14 mouse cellular contexts compared by ENCODE assay signal in the genomic region with DNA sequence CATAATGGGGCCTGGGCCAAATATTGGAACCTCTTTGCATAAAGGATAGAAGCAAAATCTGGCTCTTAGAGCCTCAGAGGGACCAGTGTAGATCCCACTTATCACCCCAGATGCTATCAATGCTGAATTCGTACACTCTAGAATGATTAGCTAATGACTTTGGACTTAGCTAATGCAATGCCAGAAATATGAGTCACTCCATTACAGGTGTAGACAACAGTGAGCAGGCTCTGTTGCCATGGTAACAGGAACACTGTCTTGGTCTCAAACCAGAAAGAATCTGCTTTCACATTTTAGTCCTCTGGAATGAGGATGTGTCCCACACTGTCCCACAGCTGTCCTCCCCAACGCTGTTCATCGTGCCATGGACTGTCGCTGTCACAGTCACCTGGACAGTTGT.
DNase-seq lines count a peak whose midpoint lies in the region; ATAC-seq and TF ChIP-seq lines count a peak whose summit lies in the region.
"Had no signal": no experiment of that assay in that cellular context is flagged by ENCODE, and none has a peak within 500 bp of the region (broad histone marks: within the 10 kb centered on the region; RNA-seq: fewer than 3 reads in every experiment).

No protein-coding gene starts in this region.

- no peaks in the 10 kb centered on the region for H3K9me3 ChIP-seq in hindbrain, embryonic 14.5 days (ENCODE audit: control insufficient read depth, low read length)
- H3K9me3 ChIP-seq in hindbrain, embryonic 12.5 days (replicated peaks) = no peaks in the 10 kb centered on the region
- H3K9me3 ChIP-seq in midbrain, embryonic 15.5 days = no peaks in the 10 kb centered on the region
- H3K9me3 ChIP-seq in midbrain, embryonic 13.5 days = no peaks in the 10 kb centered on the region
- H3K9me3 ChIP-seq in midbrain, postnatal 0 days (ENCODE audit: low read length) = no peaks in the 10 kb centered on the region
- H3K9me3 ChIP-seq: neural tube, embryonic 12.5 days had no signal

- 75% methylated on average over 4 of the region's 4 CpGs for WGBS in hindbrain, embryonic 14.5 days
- WGBS in hindbrain, embryonic 12.5 days = 85% methylated on average over 4 of the region's 4 CpGs
- 83% methylated on average over 4 of the region's 4 CpGs for WGBS in midbrain, embryonic 15.5 days
- WGBS in midbrain, embryonic 13.5 days = 89% methylated on average over 4 of the region's 4 CpGs
- 68% methylated on average over 4 of the region's 4 CpGs for WGBS in midbrain, postnatal 0 days

- no peak overlapping the region for H3K4me3 ChIP-seq in hindbrain, embryonic 14.5 days (replicated peaks; ENCODE audit: low read length)
- H3K4me3 ChIP-seq in hindbrain, embryonic 12.5 days = no peak overlapping the region
- H3K4me3 ChIP-seq in midbrain, embryonic 15.5 days = no peak overlapping the region
- no peak overlapping the region for H3K4me3 ChIP-seq in midbrain, embryonic 13.5 days (replicated peaks)
- no peak overlapping the region for H3K4me3 ChIP-seq in midbrain, postnatal 0 days (ENCODE audit: low read depth, low read length)
- H3K4me3 ChIP-seq: neural tube, embryonic 12.5 days had no signal

- no peak overlapping the region for H3K27ac ChIP-seq in hindbrain, embryonic 14.5 days
- no peak overlapping the region for H3K27ac ChIP-seq in hindbrain, embryonic 12.5 days
- peak overlapping the region; percentile 38; the same call in 1 of the 2 replicates for H3K27ac ChIP-seq in midbrain, embryonic 15.5 days
- no peak overlapping the region for H3K27ac ChIP-seq in midbrain, embryonic 13.5 days
- H3K27ac ChIP-seq in midbrain, postnatal 0 days (ENCODE audit: low read depth, low read length) = peak overlapping the region; percentile 59
- H3K27ac ChIP-seq: neural tube, embryonic 12.5 days had no signal

- no peak for ATAC-seq in hindbrain, embryonic 14.5 days (ENCODE audit: low FRiP score)
- ATAC-seq in hindbrain, embryonic 12.5 days (ENCODE audit: low FRiP score) = no peak
- ATAC-seq in midbrain, embryonic 15.5 days (replicated peaks) = peak; percentile 63
- ATAC-seq in midbrain, embryonic 13.5 days = no peak
- 0 out of 2 replicates have a peak, but pooled peaks have one; percentile 52 for ATAC-seq in midbrain, postnatal 0 days (ENCODE audit: low FRiP score)
- ATAC-seq: CD4-positive, CD25-positive, alpha-beta regulatory T cell, adult 4 months; liver, postnatal 0 days had no signal

- DNase-seq in hindbrain, embryonic 14.5 days (ENCODE audit: low spot score) = peak; percentile 67
- DNase-seq in brain, embryonic 18.5 days (ENCODE audit: low read depth, low spot score) = peak; percentile 32
- DNase-seq in midbrain, postnatal 0 days (ENCODE audit: low spot score) = peak; percentile 82
- no peak for DNase-seq in spleen, postnatal 14 days (ENCODE audit: low spot score in 2 of 2)
- no peak for DNase-seq in gastrocnemius, adult 18-20 months (ENCODE audit: low spot score)
- DNase-seq: kidney, postnatal 10 days; layer of hippocampus, postnatal 36 days; liver, postnatal 0 days had no signal

- no peak for TF ChIP-seq CTCF in midbrain, postnatal 0 days (IDR thresholded peaks at IDR 0.05)

- no peaks in the 10 kb centered on the region for H3K36me3 ChIP-seq in hindbrain, embryonic 14.5 days (replicated peaks; ENCODE audit: control insufficient read depth, insufficient read depth)
- no peaks in the 10 kb centered on the region for H3K36me3 ChIP-seq in hindbrain, embryonic 12.5 days
- no peaks in the 10 kb centered on the region for H3K36me3 ChIP-seq in midbrain, embryonic 15.5 days (replicated peaks)
- H3K36me3 ChIP-seq in midbrain, embryonic 13.5 days = no peaks in the 10 kb centered on the region
- no peaks in the 10 kb centered on the region for H3K36me3 ChIP-seq in midbrain, postnatal 0 days (ENCODE audit: insufficient read depth, low read length)
- H3K36me3 ChIP-seq: neural tube, embryonic 12.5 days had no signal

- H3K4me2 ChIP-seq in hindbrain, embryonic 14.5 days (replicated peaks) = no peak overlapping the region
- H3K4me2 ChIP-seq in hindbrain, embryonic 12.5 days (replicated peaks) = no peak overlapping the region
- H3K4me2 ChIP-seq in midbrain, embryonic 15.5 days = no peak overlapping the region
- H3K4me2 ChIP-seq in midbrain, embryonic 13.5 days (replicated peaks) = no peak overlapping the region
- no peak overlapping the region for H3K4me2 ChIP-seq in midbrain, postnatal 0 days (ENCODE audit: low read depth, low read length, poor library complexity, severe bottlenecking)
- H3K4me2 ChIP-seq: heart, embryonic 11.5 days; neural tube, embryonic 12.5 days had no signal

- H3K27me3 ChIP-seq in hindbrain, embryonic 14.5 days (ENCODE audit: control insufficient read depth, insufficient read depth, low read length) = no peaks in the 10 kb centered on the region
- H3K27me3 ChIP-seq in hindbrain, embryonic 12.5 days = no peaks in the 10 kb centered on the region
- no peaks in the 10 kb centered on the region for H3K27me3 ChIP-seq in midbrain, embryonic 15.5 days (replicated peaks)
- H3K27me3 ChIP-seq in midbrain, embryonic 13.5 days = no peaks in the 10 kb centered on the region
- no peaks in the 10 kb centered on the region for H3K27me3 ChIP-seq in midbrain, postnatal 0 days (ENCODE audit: insufficient read depth, low read length)
- H3K27me3 ChIP-seq: neural tube, embryonic 12.5 days had no signal

- H3K9ac ChIP-seq in hindbrain, embryonic 14.5 days = no peak overlapping the region
- H3K9ac ChIP-seq in hindbrain, embryonic 12.5 days = no peak overlapping the region
- H3K9ac ChIP-seq in midbrain, embryonic 15.5 days = no peak overlapping the region
- H3K9ac ChIP-seq in midbrain, embryonic 13.5 days (replicated peaks) = no peak overlapping the region
- H3K9ac ChIP-seq in midbrain, postnatal 0 days (replicated peaks; ENCODE audit: low read length, poor library complexity, severe bottlenecking) = no peak overlapping the region
- H3K9ac ChIP-seq: liver, postnatal 0 days; neural tube, embryonic 12.5 days had no signal

- peaks cover 8% of the 10 kb centered on the region; the same call in 1 of the 2 replicates for H3K4me1 ChIP-seq in hindbrain, embryonic 14.5 days (replicated peaks; ENCODE audit: control insufficient read depth, insufficient read depth, low read length)
- peaks cover 5% of the 10 kb centered on the region; the same call in 1 of the 2 replicates for H3K4me1 ChIP-seq in hindbrain, embryonic 12.5 days
- peaks cover 8% of the 10 kb centered on the region for H3K4me1 ChIP-seq in midbrain, embryonic 15.5 days
- H3K4me1 ChIP-seq in midbrain, embryonic 13.5 days (replicated peaks) = no peaks in the 10 kb centered on the region; the same call in 1 of the 2 replicates
- peaks cover 7% of the 10 kb centered on the region; the same call in 1 of the 2 replicates for H3K4me1 ChIP-seq in midbrain, postnatal 0 days (ENCODE audit: insufficient read depth, low read length)

Comparison
In these comparisons a context has a peak if more than half of its experiments do, and no peak if none do; other contexts are left out.
1. ATAC-seq: peak in midbrain, embryonic 15.5 days (single experiment) and midbrain, postnatal 0 days (single experiment); none in hindbrain, embryonic 14.5 days (single experiment), hindbrain, embryonic 12.5 days (single experiment) and midbrain, embryonic 13.5 days (single experiment).
2. H3K27ac ChIP-seq: peak in midbrain, embryonic 15.5 days (single experiment) and midbrain, postnatal 0 days (single experiment); none in hindbrain, embryonic 14.5 days (single experiment), hindbrain, embryonic 12.5 days (single experiment) and midbrain, embryonic 13.5 days (single experiment).
3. DNase-seq: peak in hindbrain, embryonic 14.5 days (single experiment), brain, embryonic 18.5 days (single experiment) and midbrain, postnatal 0 days (single experiment); none in spleen, postnatal 14 days (0 of 2) and gastrocnemius, adult 18-20 months (single experiment).